Mouse (Mus musculus) MEL (cell line): ENCODE measurements around the gene Asic3. TPM values are rescaled to one million over a fixed set of nuclear protein-coding genes. Genes with fewer than 3 reads are reported as not detected.

ENCODE experiments used
- DNase-seq: peaks from one replicate; pipeline ENCODE4 v3.0.0; 2011; ENCODE audit warnings: low read depth, low spot score
- H3K27ac ChIP-seq: 2 replicates; pipeline ENCODE4 v1.5.1; 2012; ENCODE audit warnings: low read depth, mild to moderate bottlenecking, control low read depth, low read length, moderate library complexity; ENCODE audit not compliant: control insufficient read depth
- H3K27me3 ChIP-seq, 2 experiments: fragments of 150-350 bp in 1 of 2; sonication (generic) in 1 of 2; 2 replicates each; pipeline ENCODE4 v1.6.1; 2012; ENCODE audit warnings: low read length in 2 of 2, mild to moderate bottlenecking in 2 of 2, improper control_type of control experiment in 1 of 2, moderate library complexity in 1 of 2; ENCODE audit not compliant: insufficient read depth in 2 of 2, control insufficient read depth in 1 of 2
- H3K36me3 ChIP-seq, 2 experiments: 2 replicates each; pipeline ENCODE4 v1.6.1; 2012 to 2014; ENCODE audit warnings: low read length in 2 of 2, improper control_type of control experiment in 1 of 2, inconsistent platforms in 1 of 2, mild to moderate bottlenecking in 1 of 2; ENCODE audit not compliant: insufficient read depth in 2 of 2, control insufficient read depth in 1 of 2
- H3K4me1 ChIP-seq, 2 experiments: fragments of 150-350 bp in 1 of 2; sonication (generic) in 1 of 2; 2 replicates each; pipeline ENCODE4 v1.6.1; 2012; ENCODE audit warnings: low read length in 2 of 2, improper control_type of control experiment in 1 of 2, mild to moderate bottlenecking in 1 of 2; ENCODE audit not compliant: insufficient read depth in 2 of 2, control insufficient read depth in 1 of 2
- H3K4me3 ChIP-seq, 2 experiments: fragments of 150-350 bp in 1 of 2; sonication (generic) in 1 of 2; 2 replicates each; pipeline ENCODE4 v1.5.1; 2012; ENCODE audit warnings: low read depth in 2 of 2, low read length in 2 of 2, mild to moderate bottlenecking in 2 of 2, moderate library complexity in 2 of 2, control low read depth in 1 of 2, improper control_type of control experiment in 1 of 2; ENCODE audit not compliant: control insufficient read depth in 1 of 2, insufficient read depth in 1 of 2
- H3K79me2 ChIP-seq: 2 replicates; pipeline ENCODE4 v1.6.1; 2012; ENCODE audit warnings: mild to moderate bottlenecking, low read length, moderate library complexity; ENCODE audit not compliant: control insufficient read depth, poor library complexity, insufficient read depth
- H3K9ac ChIP-seq: 2 replicates; pipeline ENCODE4 v1.6.1; 2012; ENCODE audit warnings: low read depth, mild to moderate bottlenecking, control low read depth, low read length, moderate library complexity; ENCODE audit not compliant: control insufficient read depth, poor library complexity, severe bottlenecking
- H3K9me3 ChIP-seq: fragments of 150-350 bp; sonication (generic); replicated peaks from 2 replicates; pipeline ENCODE4 v1.6.1; 2012; ENCODE audit warnings: mild to moderate bottlenecking, low read length, improper control_type of control experiment, moderate library complexity; ENCODE audit not compliant: insufficient read depth
- CHD1 ChIP-seq: IDR thresholded peaks from 2 replicates; pipeline ENCODE4 v1.6.1; 2012; ENCODE audit warnings: low read depth, mild to moderate bottlenecking, inconsistent platforms, low read length, improper control_type of control experiment
- CHD2 ChIP-seq: IDR thresholded peaks from 2 replicates; pipeline ENCODE4 v1.6.1; 2011; ENCODE audit warnings: low read length, improper control_type of control experiment
- ELF1 ChIP-seq: IDR thresholded peaks from 2 replicates; pipeline ENCODE4 v1.6.1; 2014; ENCODE audit warnings: low read depth, mild to moderate bottlenecking, inconsistent platforms, low read length, improper control_type of control experiment, moderate library complexity
- GABPA ChIP-seq: IDR thresholded peaks from 2 replicates; pipeline ENCODE4 v1.6.1; 2012; ENCODE audit warnings: low read depth, mild to moderate bottlenecking, inconsistent platforms, low read length, improper control_type of control experiment, moderate library complexity
- HCFC1 ChIP-seq: IDR thresholded peaks from 2 replicates; pipeline ENCODE4 v1.6.1; 2012; ENCODE audit warnings: low read depth, mild to moderate bottlenecking, inconsistent platforms, low read length, improper control_type of control experiment, moderate library complexity
- JUND ChIP-seq: IDR thresholded peaks from 2 replicates; pipeline ENCODE4 v1.6.1; 2011; ENCODE audit warnings: low read depth, mild to moderate bottlenecking, improper control_type of control experiment, low read length
- KAT2A ChIP-seq: conservative IDR thresholded peaks from 2 replicates; pipeline ENCODE4 v1.6.1; 2012; ENCODE audit warnings: low read depth, low read length, improper control_type of control experiment, inconsistent platforms
- MAFK ChIP-seq: IDR thresholded peaks from 2 replicates; pipeline ENCODE4 v1.6.1; 2011; ENCODE audit warnings: low read depth, mild to moderate bottlenecking, low read length, improper control_type of control experiment, borderline replicate concordance
- MAZ ChIP-seq: IDR thresholded peaks from 2 replicates; pipeline ENCODE4 v1.6.1; 2012; ENCODE audit warnings: low read depth, mild to moderate bottlenecking, inconsistent platforms, low read length, improper control_type of control experiment
- MEF2A ChIP-seq: IDR thresholded peaks from 2 replicates; pipeline ENCODE4 v1.6.1; 2014; ENCODE audit warnings: low read depth, mild to moderate bottlenecking, inconsistent platforms, low read length, improper control_type of control experiment; ENCODE audit not compliant: poor library complexity, insufficient replicate concordance, severe bottlenecking; ENCODE audit errors: extremely low read depth
- MXI1 ChIP-seq: IDR thresholded peaks from 2 replicates; pipeline ENCODE4 v1.6.1; 2011; ENCODE audit warnings: mild to moderate bottlenecking, low read depth, low read length, improper control_type of control experiment
- RAD21 ChIP-seq: IDR thresholded peaks from 2 replicates; pipeline ENCODE4 v1.6.1; 2011; ENCODE audit warnings: mild to moderate bottlenecking, low read depth, low read length, improper control_type of control experiment
- SIN3A ChIP-seq: IDR thresholded peaks from 2 replicates; pipeline ENCODE4 v1.6.1; 2012; ENCODE audit warnings: low read length, improper control_type of control experiment, inconsistent platforms
- TAL1 ChIP-seq: IDR thresholded peaks from 2 replicates; pipeline ENCODE4 v1.6.1; 2012; ENCODE audit warnings: mild to moderate bottlenecking, inconsistent platforms, low read length, moderate library complexity, mixed read lengths
- TBP ChIP-seq: IDR thresholded peaks from 2 replicates; pipeline ENCODE4 v1.8.0; 2011; ENCODE audit warnings: low read depth, low read length, improper control_type of control experiment
- TCF12 ChIP-seq: IDR thresholded peaks from 2 replicates; pipeline ENCODE4 v1.6.1; 2014; ENCODE audit warnings: low read depth, mild to moderate bottlenecking, inconsistent platforms, low read length, improper control_type of control experiment, moderate library complexity
- UBTF ChIP-seq: IDR thresholded peaks from 2 replicates; pipeline ENCODE4 v1.6.1; 2012; ENCODE audit warnings: low read depth, mild to moderate bottlenecking, inconsistent platforms, low read length, improper control_type of control experiment, moderate library complexity, borderline replicate concordance; ENCODE audit not compliant: insufficient read depth
- ZC3H11A ChIP-seq: IDR thresholded peaks from 2 replicates; pipeline ENCODE4 v1.6.1; 2012; ENCODE audit warnings: low read depth, mild to moderate bottlenecking, inconsistent platforms, low read length, improper control_type of control experiment
- ZMIZ1 ChIP-seq: IDR thresholded peaks from 2 replicates; pipeline ENCODE4 v1.6.1; 2012; ENCODE audit warnings: low read depth, mild to moderate bottlenecking, inconsistent platforms, low read length, improper control_type of control experiment, moderate library complexity
- polyA plus RNA-seq, 2 experiments: library from polyadenylated mRNA; stranded (reverse) in 1 of 2; unstranded in 1 of 2; fragments of >175 nt in 1 of 2; fragments of >200 nt in 1 of 2; gene quantifications; 2 replicates each; pipeline versions ENCODE4 v1.2.1 to v1.2.4; 2012; ENCODE audit warnings: low replicate concordance in 2 of 2, low read depth in 1 of 2; ENCODE audit not compliant: insufficient read length in 2 of 2, insufficient read depth in 1 of 2, missing spikeins in 1 of 2
- total RNA-seq: library from RNA; depleted of rRNA; stranded (reverse); fragments of 300-350 nt; gene quantifications from 2 replicates; pipeline ENCODE4 v1.2.3, GENCODE M21; 2012

The Asic3 gene
- total and polyA plus RNA-seq, 3 experiments, result 0.04 to 0.35 TPM; not detected in 1

GRCm38 (mm10) chr5:24387264-24388241, 25.6 kb upstream of the Asic3 start (continued):
- TF ChIP-seq MEF2A (no peak), TBP (no peak), ZC3H11A (no peak), KAT2A (no peak; the same call in 1 of the 2 replicates)

- peak; percentile 33; the same call in 1 of the 2 replicates for TF ChIP-seq ZMIZ1
- TF ChIP-seq MXI1, result no peak
- TF ChIP-seq CHD2, result no peak
- peak; percentile 26; the same call in 1 of the 2 replicates for TF ChIP-seq HCFC1
- no peak; the same call in 1 of the 2 replicates for TF ChIP-seq SIN3A
- no peak for TF ChIP-seq JUND
- TF ChIP-seq TAL1, result no peak
- TF ChIP-seq MAZ, result 0 out of 2 replicates have a peak, but pooled peaks have one; percentile 18
- no peak for TF ChIP-seq GABPA
- TF ChIP-seq CHD1, result peak; percentile 17; the same call in 1 of the 2 replicates
- peak; percentile 6; the same call in 1 of the 2 replicates for TF ChIP-seq UBTF
- TF ChIP-seq ELF1, result no peak
- peak; percentile 71; the same call in 1 of the 2 replicates for TF ChIP-seq TBP
- TF ChIP-seq TCF12, result peak; percentile 49; the same call in 1 of the 2 replicates
- TF ChIP-seq RAD21, result no peak
- no peak for TF ChIP-seq MAFK
- DNase-seq, result peak; percentile 83
- Histone ChIP-seq H3K27me3 (no peaks in the 10 kb centered on the region), H3K79me2 (peaks cover 29% of the 10 kb centered on the region), H3K4me1 (peaks cover 5 to 45% of the 10 kb centered on the region in 2 experiments), H3K9me3 (no peaks in the 10 kb centered on the region), H3K36me3 (peaks cover 0 to 29% of the 10 kb centered on the region in 2 experiments; a peak in 2 of 4 replicates), H3K9ac (peak overlapping the region; percentile 77), H3K27ac (peak overlapping the region; percentile 89), H3K4me3 (peak overlapping the region; percentile 69 to 76)
Observed at GRCm38 (mm10) chr5:24388246-24388915, 24.8 kb upstream of the Asic3 start.
